Mouse (Mus musculus): ENCODE data around the gene Otud7b.
"Not testable (repeated sequence)": the region's sequence is repeated elsewhere in the genome, so short reads cannot be mapped to it uniquely, and the experiment has no call there.

The Otud7b gene

DNA sequence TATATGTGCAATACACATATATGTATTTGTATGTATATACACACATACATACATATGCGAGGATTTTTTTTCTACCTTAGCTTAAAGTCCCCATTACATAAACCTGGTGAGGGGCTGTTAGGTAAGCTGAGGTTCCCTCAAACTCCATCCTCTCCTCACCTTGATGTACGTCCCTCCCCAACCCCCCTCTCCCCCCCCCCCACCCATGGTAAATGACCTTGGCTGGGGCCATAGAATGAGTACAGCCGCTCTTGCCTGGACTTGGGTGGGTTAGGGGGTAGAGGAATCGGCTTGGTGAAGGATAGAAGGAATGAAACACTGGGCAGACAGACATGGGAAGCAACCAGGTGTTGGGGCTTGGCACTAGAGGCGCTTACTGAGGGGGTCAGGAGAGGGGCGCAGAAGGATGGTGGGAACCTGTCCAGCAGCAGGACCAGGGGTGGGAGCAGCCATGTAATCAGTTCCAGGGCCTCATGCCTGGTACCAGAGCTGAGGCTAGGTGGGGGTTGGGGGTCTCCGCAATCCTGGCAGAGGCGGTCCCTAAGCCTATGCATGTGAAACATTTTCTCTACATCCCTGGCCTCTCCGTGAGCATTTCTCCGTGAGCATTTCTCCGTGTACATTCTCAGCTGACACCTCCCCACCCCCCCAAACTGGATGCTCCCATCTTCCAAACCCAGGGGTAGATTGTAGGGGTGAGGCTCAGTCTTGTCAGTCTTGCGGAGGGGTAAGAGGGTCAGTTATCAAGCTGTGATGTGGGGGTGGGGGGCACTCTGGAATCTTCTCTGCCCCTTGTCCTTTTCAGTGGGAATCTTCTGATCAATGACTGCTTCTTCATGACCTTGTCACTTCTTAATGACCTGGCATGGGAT is 77.4 kb downstream of the Otud7b start:
- DNase-seq: peak; percentile 79 to 80

- DNase-seq: peak; percentile 30 to 60
Measured at GRCm38 (mm10) chr3:96182382-96182776, 78.1 kb downstream of the Otud7b start.

- no peak for DNase-seq
Measured at GRCm38 (mm10) chr3:96192977-96193376, 88.7 kb downstream of the Otud7b start.

GRCm38 (mm10) chr3:96194966-96195365 is 90.6 kb downstream of the Otud7b start:
- DNase-seq: no peak

- DNase-seq: peak; percentile 54 to 59
Measured at GRCm38 (mm10) chr3:96195616-96196313, 91.4 kb downstream of the Otud7b start.

GRCm38 (mm10) chr3:96196437-96197128 is 92.3 kb downstream of the Otud7b start:
- no peak for DNase-seq

DNA sequence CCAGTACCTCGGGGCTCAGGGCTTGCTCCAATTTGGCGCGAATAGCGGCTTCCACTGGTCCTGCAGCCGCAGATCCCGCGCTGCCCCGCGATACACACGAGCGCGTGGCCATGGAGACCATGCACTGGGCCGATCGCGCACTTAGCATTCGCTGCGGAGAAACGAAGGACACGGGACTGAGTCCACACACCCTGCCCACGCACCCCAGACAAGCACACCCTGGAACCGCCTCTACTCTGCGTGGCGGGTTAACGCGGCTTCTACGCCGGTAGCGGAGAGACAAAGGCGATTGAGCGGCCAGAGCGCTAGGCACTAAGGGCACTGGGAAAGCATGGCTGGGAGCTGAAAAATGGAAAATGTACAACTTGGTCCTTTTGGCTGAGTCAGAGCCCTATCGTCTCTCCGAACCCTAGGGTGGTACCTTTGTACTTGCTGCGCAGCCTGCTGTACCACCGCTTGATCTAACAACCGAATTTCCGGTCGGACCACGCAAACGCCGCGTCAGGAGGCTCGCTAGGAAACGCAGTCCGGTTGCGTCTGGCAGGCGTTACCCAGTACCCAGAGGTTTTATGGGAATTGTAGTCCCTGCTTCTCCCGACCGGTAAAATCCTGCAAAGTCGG is 92.9 kb downstream of the Otud7b start:
- DNase-seq: peak; percentile 93 to 94

DNA sequence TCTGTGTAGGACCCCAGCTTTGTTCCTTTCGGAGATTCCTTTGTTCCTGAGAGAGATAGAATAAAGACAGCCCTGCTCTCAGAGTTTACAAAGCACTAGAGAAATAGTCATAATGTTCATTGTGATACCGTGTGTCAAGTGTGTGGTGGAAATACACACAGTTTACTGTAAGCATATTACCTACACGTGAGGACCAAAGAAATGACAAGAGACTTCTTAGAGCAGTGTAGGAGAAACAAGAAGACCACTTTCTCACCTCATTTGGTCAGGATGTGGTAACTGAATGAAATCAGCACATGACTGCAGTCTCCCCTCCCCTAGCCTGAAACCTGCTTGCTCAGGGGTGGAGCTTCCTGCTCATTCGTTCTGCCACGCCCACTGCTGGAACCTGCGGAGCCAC is 93.9 kb downstream of the Otud7b start:
- no peak for DNase-seq

- not testable (repeated sequence) for DNase-seq
Measured at GRCm38 (mm10) chr3:96198601-96199251, 94.4 kb downstream of the Otud7b start.

- DNase-seq: no peak
Measured at GRCm38 (mm10) chr3:96199731-96200130, 95.4 kb downstream of the Otud7b start.

DNA sequence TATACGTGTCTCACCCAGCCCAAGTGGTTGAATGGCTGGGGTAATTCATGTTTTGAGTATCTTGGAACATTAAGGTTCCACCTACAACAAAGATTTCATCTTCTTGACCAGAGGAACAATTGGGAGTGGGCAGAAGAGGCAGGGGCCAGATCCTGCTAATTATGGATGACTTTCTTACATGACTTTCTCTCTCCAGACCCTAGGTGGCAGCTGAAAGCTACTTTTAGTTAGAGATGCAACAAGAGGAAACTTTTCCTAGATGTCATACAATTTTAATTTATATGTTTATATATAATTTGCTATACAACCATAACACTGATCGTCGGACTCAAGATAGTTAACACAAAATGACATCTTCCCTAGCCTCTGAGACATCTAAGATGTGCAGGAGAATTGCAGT is 103.5 kb downstream of the Otud7b start:
- no peak for DNase-seq

- DNase-seq: peak; percentile 38 to 55
Measured at GRCm38 (mm10) chr3:96209242-96209641, 104.9 kb downstream of the Otud7b start.

All from cerebellum, postnatal 10 days (tissue).